Mouse (Mus musculus): ENCODE measurements around the gene Casp12.
"Not testable (repeated sequence)": the region's sequence is repeated elsewhere in the genome, so short reads cannot be mapped to it uniquely, and the experiment has no call there.

Gene Casp12

GRCm38 (mm10) chr9:5345291-5345898 lies at the start of gene Casp12:
Gene Casp12 (plus strand): TSS chr9:5345430.
- DNase-seq (ENCODE audit: low spot score) = no peak

- no peak for DNase-seq (ENCODE audit: low spot score)
These were observed 48.6 kb upstream of the Casp12 start for GRCm38 (mm10) chr9:5296354-5297237.

GRCm38 (mm10) chr9:5298329-5299131 lies 46.7 kb upstream of the Casp12 start, which contains the start of gene Casp1:
Gene Casp1 (plus strand): TSS chr9:5298517.
- no peak for DNase-seq (ENCODE audit: low spot score)

GRCm38 (mm10) chr9:5299132-5299381 lies 46.2 kb upstream of the Casp12 start:
- no peak for DNase-seq (ENCODE audit: low spot score)

GRCm38 (mm10) chr9:5308561-5308960 lies 36.7 kb upstream of the Casp12 start, which contains the start of gene Casp4:
Gene Casp4 (plus strand): TSS chr9:5308828.
- DNase-seq (ENCODE audit: low spot score) = peak; percentile 28

GRCm38 (mm10) chr9:5310112-5310511 lies 35.1 kb upstream of the Casp12 start:
- no peak for DNase-seq (ENCODE audit: low spot score)

- no peak for DNase-seq (ENCODE audit: low spot score)
These were observed 33.8 kb upstream of the Casp12 start for GRCm38 (mm10) chr9:5311435-5311834.

GRCm38 (mm10) chr9:5328204-5328603 lies 17.0 kb upstream of the Casp12 start:
- DNase-seq (ENCODE audit: low spot score) = no peak

- DNase-seq (ENCODE audit: low spot score) = no peak
These were observed 12.8 kb upstream of the Casp12 start for GRCm38 (mm10) chr9:5332441-5332840.

GRCm38 (mm10) chr9:5333422-5333821 lies 11.8 kb upstream of the Casp12 start:
- DNase-seq (ENCODE audit: low spot score) = no peak

GRCm38 (mm10) chr9:5343092-5343491 lies 2.1 kb upstream of the Casp12 start:
- DNase-seq (ENCODE audit: low spot score) = no peak

GRCm38 (mm10) chr9:5344090-5344489 lies 1.1 kb upstream of the Casp12 start:
- no peak for DNase-seq (ENCODE audit: low spot score)

GRCm38 (mm10) chr9:5347381-5347780 lies 2.2 kb downstream of the Casp12 start:
- DNase-seq (ENCODE audit: low spot score) = no peak

GRCm38 (mm10) chr9:5353673-5354072 lies 8.4 kb downstream of the Casp12 start:
- DNase-seq (ENCODE audit: low spot score) = no peak

- no peak for DNase-seq (ENCODE audit: low spot score)
These were observed 11.6 kb downstream of the Casp12 start for GRCm38 (mm10) chr9:5356801-5357200.

GRCm38 (mm10) chr9:5393561-5393960 lies 48.3 kb downstream of the Casp12 start:
- DNase-seq (ENCODE audit: low spot score) = no peak

GRCm38 (mm10) chr9:5395861-5396260 lies 50.6 kb downstream of the Casp12 start:
- not testable (repeated sequence) for DNase-seq (ENCODE audit: low spot score)

- DNase-seq (ENCODE audit: low spot score) = no peak
These were observed 65.8 kb downstream of the Casp12 start for GRCm38 (mm10) chr9:5410988-5411568.

GRCm38 (mm10) chr9:5412446-5413111 lies 67.3 kb downstream of the Casp12 start:
- DNase-seq (ENCODE audit: low spot score) = no peak

GRCm38 (mm10) chr9:5417871-5418270 lies 72.6 kb downstream of the Casp12 start:
- no peak for DNase-seq (ENCODE audit: low spot score)
